ENCODE assay signal across 12 mouse cellular contexts in genomic region chr5:120643365-120644085, GRCm38 (mm10). TPM values are rescaled to one million over a fixed set of nuclear protein-coding genes. Genes with fewer than 3 reads are reported as not detected.
DNase-seq lines count a peak whose midpoint lies in the region; ATAC-seq and TF ChIP-seq lines count a peak whose summit lies in the region.
"Had no signal": no experiment of that assay in that cellular context is flagged by ENCODE, and none has a peak within 500 bp of the region (broad histone marks: within the 10 kb centered on the region; RNA-seq: fewer than 3 reads in every experiment).

No protein-coding gene starts in this region.

- no peak overlapping the region for H3K27ac ChIP-seq in forebrain, embryonic 12.5 days
- H3K27ac ChIP-seq: embryonic facial prominence, embryonic 13.5 days; liver, embryonic 15.5 days had no signal

- no peak overlapping the region for H3ac ChIP-seq in myocyte (ENCODE audit: control insufficient read depth, insufficient read length)

- H3K4me2 ChIP-seq in myocyte (ENCODE audit: low read depth), result peak overlapping the region; percentile 56
- H3K4me2 ChIP-seq in forebrain, embryonic 12.5 days, result no peak overlapping the region
- H3K4me2 ChIP-seq: embryonic facial prominence, embryonic 13.5 days; liver, embryonic 15.5 days had no signal

- no peaks in the 10 kb centered on the region for H3K79me2 ChIP-seq in myocyte (ENCODE audit: control insufficient read depth, insufficient read depth)

- no peak overlapping the region for H3K9ac ChIP-seq in forebrain, embryonic 12.5 days
- H3K9ac ChIP-seq: embryonic facial prominence, embryonic 13.5 days; liver, embryonic 15.5 days had no signal

- DNase-seq in lung, postnatal 36 days, result peak; percentile 17
- DNase-seq in lung, postnatal 10 days, result no peak
- peak; percentile 81 for DNase-seq in adrenal gland, postnatal 10 days
- peak; percentile 80 to 87 for DNase-seq in cerebellum, postnatal 10 days
- DNase-seq: heart, adult 11 months; thymus, postnatal 25 days had no signal

- peaks cover 4% of the 10 kb centered on the region for H3K4me1 ChIP-seq in forebrain, embryonic 12.5 days

- no peaks in the 10 kb centered on the region for H3K36me3 ChIP-seq in myocyte (ENCODE audit: control insufficient read depth, insufficient read depth)
- H3K36me3 ChIP-seq in forebrain, embryonic 12.5 days (replicated peaks), result no peaks in the 10 kb centered on the region
- H3K36me3 ChIP-seq: embryonic facial prominence, embryonic 13.5 days; liver, embryonic 15.5 days had no signal

- TF ChIP-seq POLR2A in myocyte (IDR thresholded peaks at IDR 0.05; ENCODE audit: insufficient read length, low read depth), result no peak

- peaks cover 31% of the 10 kb centered on the region for H3K27me3 ChIP-seq in myocyte (ENCODE audit: control insufficient read depth, insufficient read depth, insufficient read length)
- peaks cover 28% of the 10 kb centered on the region for H3K27me3 ChIP-seq in forebrain, embryonic 12.5 days

- no peak for ATAC-seq in forebrain, embryonic 12.5 days (ENCODE audit: low FRiP score)
- ATAC-seq in frontal cortex, adult (ENCODE audit: low TSS enrichment), result no peak
- ATAC-seq: midbrain, embryonic 16.5 days had no signal

- 80% methylated on average over 14 of the region's 14 CpGs for WGBS in forebrain, embryonic 12.5 days

- H3K4me3 ChIP-seq in myocyte, result no peak overlapping the region
- no peak overlapping the region for H3K4me3 ChIP-seq in forebrain, embryonic 12.5 days (replicated peaks)
- H3K4me3 ChIP-seq: embryonic facial prominence, embryonic 13.5 days; liver, embryonic 15.5 days had no signal

- no peaks in the 10 kb centered on the region for H3K9me3 ChIP-seq in forebrain, embryonic 12.5 days
- H3K9me3 ChIP-seq: embryonic facial prominence, embryonic 13.5 days; liver, embryonic 15.5 days had no signal

TF ChIP-seq in myocyte, 11 proteins besides CTCF, POLR2A, EP300 and RAD21:
- no peak for TF ChIP-seq E2F4 (IDR thresholded peaks at IDR 0.05; ENCODE audit: insufficient read depth)
- TF ChIP-seq POLR2AphosphoS2 (IDR thresholded peaks at IDR 0.05; ENCODE audit: insufficient read length, low read depth), result no peak
- TF ChIP-seq TCF3 (IDR thresholded peaks at IDR 0.05; ENCODE audit: insufficient read length, low read depth), result no peak
- peak in 1 of 3 experiments; percentile 55 for TF ChIP-seq MYOG (IDR thresholded peaks at IDR 0.05; ENCODE audit: control insufficient read depth in 1 of 3, insufficient read depth in 1 of 3, insufficient read length in 2 of 3, low read depth in 2 of 3)
- no peak for TF ChIP-seq REST (IDR thresholded peaks at IDR 0.05; ENCODE audit: insufficient read depth, insufficient read length)
- TF ChIP-seq USF1 (IDR thresholded peaks at IDR 0.05; ENCODE audit: low read depth), result no peak
- TF ChIP-seq MYOD1 (IDR thresholded peaks at IDR 0.05; ENCODE audit: control insufficient read depth in 1 of 3, insufficient read length in 2 of 3, low read depth in 2 of 3), result peak; percentile 50 to 95 (median 68)
- no peak for TF ChIP-seq MAX (IDR thresholded peaks at IDR 0.05; ENCODE audit: low read depth)
- TF ChIP-seq SRF (IDR thresholded peaks at IDR 0.05; ENCODE audit: control insufficient read depth, insufficient read length, low read depth), result no peak
- TF ChIP-seq TCF12 (IDR thresholded peaks at IDR 0.05; ENCODE audit: insufficient read depth, poor library complexity, severe bottlenecking), result no peak
- no peak for TF ChIP-seq CEBPB (IDR thresholded peaks at IDR 0.05; ENCODE audit: insufficient read depth, poor library complexity, severe bottlenecking)

RNA-seq across cellular contexts. Expression of gene Rasal1, which starts 5.1 kb away (rescaled TPM):
- total RNA-seq in adrenal gland, postnatal 10 days (2021), result 1 to 10 TPM; 6.9 to 8.9 TPM
- 0.01 TPM for polyA plus RNA-seq in myocyte (2012; fragmentation: generic; extraction: Trizol)
- polyA plus RNA-seq in forebrain, embryonic 12.5 days (2016; fragmentation: Nextera tagmentation; extraction: Ambion mirVana), result 0.17 and 0.20 TPM in 2 replicates

RNA-seq across cellular contexts. Expression of gene Cfap73, which starts 9.5 kb away (rescaled TPM):
- under 1 TPM in 1 of 2 experiments, not detected in 1; 0.42 TPM for total RNA-seq in adrenal gland, postnatal 10 days (2021)
- not detected for polyA plus RNA-seq in myocyte (2012; fragmentation: generic; extraction: Trizol)
- 0.28 TPM in 1 of 2 replicates, not detected in the other for polyA plus RNA-seq in forebrain, embryonic 12.5 days (2016; fragmentation: Nextera tagmentation; extraction: Ambion mirVana)
- polyA plus RNA-seq: embryonic facial prominence, embryonic 13.5 days; liver, embryonic 15.5 days had no signal

RNA-seq across cellular contexts. Expression of gene Ddx54, which starts 31.0 kb away (rescaled TPM):
- 10 to 100 TPM; 36.0 to 36.1 TPM for total RNA-seq in adrenal gland, postnatal 10 days (2021)
- polyA plus RNA-seq in myocyte (2012; fragmentation: generic; extraction: Trizol), result 56.3 TPM
- 50.7 and 52.6 TPM in 2 replicates for polyA plus RNA-seq in forebrain, embryonic 12.5 days (2016; fragmentation: Nextera tagmentation; extraction: Ambion mirVana)

RNA-seq across cellular contexts. Expression of gene Rita1, which starts 31.1 kb away (rescaled TPM):
- 10 to 100 TPM; 12.9 to 17.4 TPM for total RNA-seq in adrenal gland, postnatal 10 days (2021)
- polyA plus RNA-seq in myocyte (2012; fragmentation: generic; extraction: Trizol), result 14.7 TPM
- polyA plus RNA-seq in forebrain, embryonic 12.5 days (2016; fragmentation: Nextera tagmentation; extraction: Ambion mirVana), result 13.6 and 16.6 TPM in 2 replicates

RNA-seq across cellular contexts. Expression of gene Iqcd, which starts 54.7 kb away (rescaled TPM):
- total RNA-seq in adrenal gland, postnatal 10 days (2021), result under 1 TPM; 0.42 to 0.51 TPM
- polyA plus RNA-seq in myocyte (2012; fragmentation: generic; extraction: Trizol), result 0.91 TPM
- 1.3 and 1.4 TPM in 2 replicates for polyA plus RNA-seq in forebrain, embryonic 12.5 days (2016; fragmentation: Nextera tagmentation; extraction: Ambion mirVana)
